Mouse (Mus musculus) liver, adult 2 months (tissue): ENCODE results near the gene Bckdhb. TPM values are rescaled to one million over a fixed set of nuclear protein-coding genes. Genes with fewer than 3 reads are reported as not detected.

Experiments
- DNase-seq: peaks from one replicate; pipeline ENCODE4 v3.0.0-alpha.2; 2011; ENCODE audit warnings: low read depth, low spot score; ENCODE audit errors: extremely low read depth
- H3K27ac ChIP-seq: fragments of 200-500 bp; replicated peaks from 2 replicates; pipeline ENCODE4 v1.5.1; 2012; ENCODE audit warnings: low read depth, mild to moderate bottlenecking, control low read depth, inconsistent platforms, low read length; ENCODE audit not compliant: insufficient read depth
- H3K27me3 ChIP-seq: fragments of 200-500 bp; 2 replicates; pipeline ENCODE4 v1.6.1; 2012; ENCODE audit warnings: mild to moderate bottlenecking, moderate library complexity, low read length, inconsistent platforms; ENCODE audit not compliant: control insufficient read depth, insufficient read depth
- H3K36me3 ChIP-seq: fragments of 200-500 bp; 2 replicates; pipeline ENCODE4 v1.6.1; 2012; ENCODE audit warnings: low read length, inconsistent platforms; ENCODE audit not compliant: control insufficient read depth, insufficient read depth
- H3K4me1 ChIP-seq: fragments of 200-500 bp; 2 replicates; pipeline ENCODE4 v1.6.1; 2011; ENCODE audit warnings: low read length; ENCODE audit not compliant: control insufficient read depth, insufficient read depth
- H3K4me3 ChIP-seq: fragments of 200-500 bp; 2 replicates; pipeline ENCODE4 v1.5.1; 2011; ENCODE audit warnings: low read depth, mild to moderate bottlenecking, control low read depth, low read length, moderate library complexity; ENCODE audit not compliant: insufficient read depth
- H3K79me2 ChIP-seq: fragments of 200-500 bp; 2 replicates; pipeline ENCODE4 v1.6.1; 2012; ENCODE audit warnings: inconsistent platforms, mild to moderate bottlenecking, low read length, moderate library complexity; ENCODE audit not compliant: control insufficient read depth, insufficient read depth
- H3K9ac ChIP-seq: fragments of 200-500 bp; 2 replicates; pipeline ENCODE4 v1.6.1; 2012; ENCODE audit warnings: low read depth, mild to moderate bottlenecking, control low read depth, inconsistent platforms, low read length
- CTCF ChIP-seq: fragments of 200-500 bp; IDR thresholded peaks from 2 replicates; pipeline ENCODE4 v1.5.1; 2011; ENCODE audit warnings: low read depth, low read length, control low read depth
- POLR2A ChIP-seq: fragments of 200-500 bp; IDR thresholded peaks from 2 replicates; pipeline ENCODE4 v1.6.1; 2011; ENCODE audit warnings: low read length, control low read depth; ENCODE audit not compliant: insufficient read depth; ENCODE audit errors: extremely low read depth
- WGBS: fragments of 180-500 bp; shearing (Covaris S2); methylation state at CpG from one replicate; pipeline ENCODE4 v1.1.7; 2018; 5-methylcytosine and 5-hydroxymethylcytosine counted together
- polyA plus RNA-seq: library from polyadenylated mRNA; depleted of rRNA; stranded (reverse); fragments of >200 nt; gene quantifications from 2 replicates; pipeline ENCODE4 v1.2.3, GENCODE M21; 2012; rRNA removed
- total RNA-seq: library from RNA; depleted of rRNA; stranded (reverse); fragments of >200 nt; gene quantifications from 2 replicates; pipeline ENCODE4 v1.2.3, GENCODE M21; 2014; rRNA removed

Bckdhb gene
- total RNA-seq: 85.8 and 99.6 TPM in 2 replicates
- 66.0 and 76.8 TPM in 2 replicates for polyA plus RNA-seq

GRCm38 (mm10) chr9:83924878-83925687 lies at the start of gene Bckdhb:
TSS of gene Bckdhb (plus strand) at chr9:83925145.
- peak within 1 kb of the TSS; percentile 87 for H3K4me3 ChIP-seq
- DNase-seq: peak; percentile 78
- H3K27me3 ChIP-seq: no peaks in the 10 kb centered on the region
- peaks cover 13% of the 10 kb centered on the region for H3K79me2 ChIP-seq
- peak within 1 kb of the TSS; percentile 92 for H3K27ac ChIP-seq
- no peaks in the 10 kb centered on the region; the same call in 1 of the 2 replicates for H3K36me3 ChIP-seq
- TF ChIP-seq POLR2A (peak; percentile 79), CTCF (no peak)
- H3K9ac ChIP-seq: peak within 1 kb of the TSS; percentile 94
- peaks cover 17% of the 10 kb centered on the region for H3K4me1 ChIP-seq
- WGBS: 2% methylated on average over 46 of the region's 46 CpGs

GRCm38 (mm10) chr9:83882191-83882590 lies 42.8 kb upstream of the Bckdhb start:
- H3K27me3 ChIP-seq: no peaks in the 10 kb centered on the region
- H3K36me3 ChIP-seq: no peaks in the 10 kb centered on the region
- peak; percentile 85 for DNase-seq
- H3K27ac ChIP-seq: no peak overlapping the region
- H3K4me3 ChIP-seq: no peak overlapping the region
- TF ChIP-seq CTCF (no peak), POLR2A (no peak)
- peaks cover 2% of the 10 kb centered on the region; the same call in 1 of the 2 replicates for H3K4me1 ChIP-seq
- H3K9ac ChIP-seq: no peak overlapping the region
- WGBS: 20% methylated on average over 6 of the region's 6 CpGs
- no peaks in the 10 kb centered on the region for H3K79me2 ChIP-seq

- TF ChIP-seq POLR2A: no peak
- no peak; the same call in 1 of the 2 replicates for TF ChIP-seq CTCF
- Histone ChIP-seq H3K4me3 (no peak overlapping the region), H3K27ac (no peak overlapping the region)
These were observed 38.8 kb upstream of the Bckdhb start for GRCm38 (mm10) chr9:83886149-83886548.

GRCm38 (mm10) chr9:83888214-83888613 lies 36.7 kb upstream of the Bckdhb start:
- no peaks in the 10 kb centered on the region; the same call in 1 of the 2 replicates for H3K4me1 ChIP-seq
- no peaks in the 10 kb centered on the region for H3K36me3 ChIP-seq
- H3K9ac ChIP-seq: no peak overlapping the region
- H3K79me2 ChIP-seq: no peaks in the 10 kb centered on the region
- H3K4me3 ChIP-seq: no peak overlapping the region
- peak; percentile 69 for DNase-seq
- H3K27ac ChIP-seq: no peak overlapping the region
- TF ChIP-seq CTCF: no peak
- no peak for TF ChIP-seq POLR2A
- WGBS: 44% methylated on average over 5 of the region's 5 CpGs
- H3K27me3 ChIP-seq: no peaks in the 10 kb centered on the region

More at GRCm38 (mm10) chr9:83886149-83886548, 38.8 kb upstream of the Bckdhb start:
- Histone ChIP-seq H3K27me3 (no peaks in the 10 kb centered on the region), H3K9ac (no peak overlapping the region), H3K36me3 (no peaks in the 10 kb centered on the region), H3K79me2 (no peaks in the 10 kb centered on the region), H3K4me1 (peaks cover 2% of the 10 kb centered on the region; the same call in 1 of the 2 replicates)
- DNase-seq: no peak

- no peaks in the 10 kb centered on the region for H3K27me3 ChIP-seq
- H3K27ac ChIP-seq: no peak overlapping the region
- no peak for TF ChIP-seq CTCF
- no peak for TF ChIP-seq POLR2A
- H3K4me3 ChIP-seq: no peak overlapping the region
- WGBS: 78% methylated on average over 8 of the region's 8 CpGs
- peaks cover 3% of the 10 kb centered on the region; the same call in 1 of the 2 replicates for H3K4me1 ChIP-seq
- DNase-seq: no peak
- no peaks in the 10 kb centered on the region for H3K36me3 ChIP-seq
- no peak overlapping the region for H3K9ac ChIP-seq
- H3K79me2 ChIP-seq: no peaks in the 10 kb centered on the region
These were observed 31.9 kb upstream of the Bckdhb start for GRCm38 (mm10) chr9:83893073-83893472.

- H3K4me1 ChIP-seq: peaks cover 3% of the 10 kb centered on the region; the same call in 1 of the 2 replicates
- H3K79me2 ChIP-seq: no peaks in the 10 kb centered on the region
- DNase-seq: peak; percentile 97
- H3K27me3 ChIP-seq: no peaks in the 10 kb centered on the region
- no peak overlapping the region for H3K27ac ChIP-seq
- TF ChIP-seq CTCF: no peak
- TF ChIP-seq POLR2A: no peak
- 13% methylated on average over 4 of the region's 4 CpGs for WGBS
- no peak overlapping the region for H3K4me3 ChIP-seq
- H3K9ac ChIP-seq: no peak overlapping the region
- H3K36me3 ChIP-seq: no peaks in the 10 kb centered on the region
These were observed 31.1 kb upstream of the Bckdhb start for GRCm38 (mm10) chr9:83893767-83894330.
